ENCODE assay signal across 10 mouse cellular contexts in genomic region chr11:68719096-68719648, GRCm38 (mm10). TPM values are rescaled to one million over a fixed set of nuclear protein-coding genes. Genes with fewer than 3 reads are reported as not detected.
DNase-seq lines count a peak whose midpoint lies in the region; ATAC-seq lines count a peak whose summit lies in the region.
"Had no signal": no experiment of that assay in that cellular context is flagged by ENCODE, and none has a peak within 500 bp of the region (broad histone marks: within the 10 kb centered on the region; RNA-seq: fewer than 3 reads in every experiment).

No protein-coding gene starts in this region.

- H3K9ac ChIP-seq in hindbrain, embryonic 11.5 days (ENCODE audit: low read depth, low read length): no peak overlapping the region

- ATAC-seq in hindbrain, embryonic 11.5 days (ENCODE audit: low FRiP score): no peak

- H3K4me3 ChIP-seq in hindbrain, embryonic 11.5 days (ENCODE audit: low read depth, low read length): no peak overlapping the region
- no peak overlapping the region for H3K4me3 ChIP-seq in hindbrain, embryonic 10.5 days
- H3K4me3 ChIP-seq: forebrain, embryonic 10.5 days had no signal

- DNase-seq in hindbrain, embryonic 11.5 days (ENCODE audit: low spot score): peak; percentile 30
- DNase-seq in hindbrain, embryonic 10.5 days (ENCODE audit: low spot score): no peak
- peak; percentile 10 for DNase-seq in A20 (ENCODE audit: low read depth, low spot score)
- peak; percentile 26 to 77 for DNase-seq in gastrocnemius, postnatal 4 days (ENCODE audit: low spot score in 2 of 2)
- peak; percentile 84 for DNase-seq in kidney, postnatal 10 days
- no peak for DNase-seq in layer of hippocampus, postnatal 14 days (ENCODE audit: low spot score in 2 of 2)
- DNase-seq in embryo, embryonic 10 days (ENCODE audit: low spot score): no peak
- no peak for DNase-seq in frontal cortex, postnatal 36 days (ENCODE audit: low spot score in 2 of 2)
- DNase-seq: liver had no signal

- H3K27ac ChIP-seq in hindbrain, embryonic 11.5 days (ENCODE audit: low read depth, low read length): no peak overlapping the region
- no peak overlapping the region for H3K27ac ChIP-seq in hindbrain, embryonic 10.5 days
- H3K27ac ChIP-seq: forebrain, embryonic 10.5 days had no signal

- H3K4me1 ChIP-seq in hindbrain, embryonic 11.5 days (replicated peaks; ENCODE audit: control insufficient read depth, insufficient read depth, low read length): peaks cover 3% of the 10 kb centered on the region; the same call in 1 of the 2 replicates
- H3K4me1 ChIP-seq in hindbrain, embryonic 10.5 days (replicated peaks): peaks cover 29% of the 10 kb centered on the region

- 86% methylated on average over 4 of the region's 4 CpGs for WGBS in hindbrain, embryonic 11.5 days
- 83% methylated on average over 4 of the region's 4 CpGs for WGBS in hindbrain, embryonic 10.5 days

- no peak overlapping the region for H3K4me2 ChIP-seq in hindbrain, embryonic 11.5 days (replicated peaks; ENCODE audit: low read depth, low read length)

- peaks cover 3% of the 10 kb centered on the region; the same call in 1 of the 2 replicates for H3K36me3 ChIP-seq in hindbrain, embryonic 11.5 days (ENCODE audit: control insufficient read depth, insufficient read depth, low read length)
- peaks cover 84% of the 10 kb centered on the region for H3K36me3 ChIP-seq in hindbrain, embryonic 10.5 days

- no peaks in the 10 kb centered on the region for H3K9me3 ChIP-seq in hindbrain, embryonic 11.5 days (ENCODE audit: control insufficient read depth, low read length)
- no peaks in the 10 kb centered on the region for H3K9me3 ChIP-seq in hindbrain, embryonic 10.5 days
- H3K9me3 ChIP-seq: forebrain, embryonic 10.5 days had no signal

- H3K27me3 ChIP-seq in hindbrain, embryonic 11.5 days (ENCODE audit: control insufficient read depth, insufficient read depth, low read length): no peaks in the 10 kb centered on the region
- H3K27me3 ChIP-seq in hindbrain, embryonic 10.5 days (ENCODE audit: insufficient read depth, poor library complexity, severe bottlenecking): no peaks in the 10 kb centered on the region

RNA-seq across cellular contexts. Expression of gene Myh10, which starts 27.8 kb away (rescaled TPM):
- polyA plus RNA-seq in hindbrain, embryonic 11.5 days (2014; fragmentation: Nextera tagmentation; extraction: Ambion mirVana): 131 and 140 TPM in 2 replicates
- 111 and 143 TPM in 2 replicates for polyA plus RNA-seq in hindbrain, embryonic 10.5 days (2016; fragmentation: Nextera tagmentation; extraction: Ambion mirVana)
- total RNA-seq in gastrocnemius, postnatal 4 days (2021): 10 to 100 TPM; 68.5 to 69.7 TPM
- total RNA-seq in layer of hippocampus, postnatal 14 days (2021): 100 to 1,000 TPM; 138 to 147 TPM

Comparison
In these comparisons a context has a peak if more than half of its experiments do, and no peak if none do; other contexts are left out.
1. DNase-seq: peak in hindbrain, embryonic 11.5 days (single experiment), A20 (single experiment), gastrocnemius, postnatal 4 days (2 of 2) and kidney, postnatal 10 days (single experiment); none in hindbrain, embryonic 10.5 days (single experiment), layer of hippocampus, postnatal 14 days (0 of 2), embryo, embryonic 10 days (single experiment) and frontal cortex, postnatal 36 days (0 of 2).